Mouse (Mus musculus): ENCODE measurements around the gene Ncbp1. TPM values are rescaled to one million over a fixed set of nuclear protein-coding genes. Genes with fewer than 3 reads are reported as not detected.

Gene Ncbp1
- polyA plus RNA-seq, 1 experiment from 2014 or later: 48.2 TPM

- Histone ChIP-seq H3K4me1 (replicated peaks; ENCODE audit: insufficient read depth, low read length) (peaks cover 16% of the 10 kb centered on the region), H3K27ac (peak overlapping the region; percentile 99), H3K4me3 (replicated peaks; ENCODE audit: low read depth, low read length) (peak overlapping the region; percentile 85), H3K27me3 (ENCODE audit: insufficient read depth, low read length) (no peaks in the 10 kb centered on the region), H3K4me2 (ENCODE audit: low read length) (peak overlapping the region; percentile 77), H3K9me3 (replicated peaks; ENCODE audit: low read length) (no peaks in the 10 kb centered on the region), H3K36me3 (ENCODE audit: insufficient read depth, low read length) (0 out of 2 replicates have a peak, but pooled peaks cover 5% of the 10 kb centered on the region), H3K9ac (ENCODE audit: low read depth, low read length) (peak overlapping the region; percentile 82)
- WGBS: 6% methylated on average over 17 of the region's 17 CpGs
- peak; percentile 67 for ATAC-seq (replicated peaks; ENCODE audit: low FRiP score, low read depth)
- peak; percentile 62 for DNase-seq (ENCODE audit: low spot score)
- TF ChIP-seq CTCF (IDR thresholded peaks at IDR 0.05; ENCODE audit: low read depth): no peak
Measured at GRCm38 (mm10) chr4:46137629-46138286, 655 bp upstream of the Ncbp1 start.

GRCm38 (mm10) chr4:46144323-46144722, 5.9 kb downstream of the Ncbp1 start:
- no peak overlapping the region for H3K4me3 ChIP-seq (replicated peaks; ENCODE audit: low read depth, low read length)
- WGBS: 80% methylated on average over 3 of the region's 3 CpGs
- no peak overlapping the region for H3K27ac ChIP-seq
- peaks cover 7% of the 10 kb centered on the region for H3K4me1 ChIP-seq (replicated peaks; ENCODE audit: insufficient read depth, low read length)
- no peaks in the 10 kb centered on the region for H3K27me3 ChIP-seq (ENCODE audit: insufficient read depth, low read length)
- H3K4me2 ChIP-seq (ENCODE audit: low read length): no peak overlapping the region
- H3K36me3 ChIP-seq (ENCODE audit: insufficient read depth, low read length): no peaks in the 10 kb centered on the region; the same call in 1 of the 2 replicates
- no peak for DNase-seq (ENCODE audit: low spot score)
- peak; percentile 50 for TF ChIP-seq CTCF (IDR thresholded peaks at IDR 0.05; ENCODE audit: low read depth)
- H3K9ac ChIP-seq (ENCODE audit: low read depth, low read length): no peak overlapping the region
- no peaks in the 10 kb centered on the region for H3K9me3 ChIP-seq (replicated peaks; ENCODE audit: low read length)
- ATAC-seq (replicated peaks; ENCODE audit: low FRiP score, low read depth): no peak

GRCm38 (mm10) chr4:46146881-46147280, 8.5 kb downstream of the Ncbp1 start:
- DNase-seq (ENCODE audit: low spot score): no peak
- no peak overlapping the region for H3K4me3 ChIP-seq (replicated peaks; ENCODE audit: low read depth, low read length)
- no peak for TF ChIP-seq CTCF (IDR thresholded peaks at IDR 0.05; ENCODE audit: low read depth)
- H3K4me2 ChIP-seq (ENCODE audit: low read length): no peak overlapping the region
- no peaks in the 10 kb centered on the region for H3K27me3 ChIP-seq (ENCODE audit: insufficient read depth, low read length)
- no peak overlapping the region for H3K9ac ChIP-seq (ENCODE audit: low read depth, low read length)
- H3K36me3 ChIP-seq (ENCODE audit: insufficient read depth, low read length): peaks cover 9% of the 10 kb centered on the region
- H3K27ac ChIP-seq: no peak overlapping the region
- ATAC-seq (replicated peaks; ENCODE audit: low FRiP score, low read depth): no peak
- no peaks in the 10 kb centered on the region for H3K9me3 ChIP-seq (replicated peaks; ENCODE audit: low read length)
- no peaks in the 10 kb centered on the region for H3K4me1 ChIP-seq (replicated peaks; ENCODE audit: insufficient read depth, low read length)
- 93% methylated on average over 1 of the region's 1 CpGs for whole genome bisulfite sequencing

DNA sequence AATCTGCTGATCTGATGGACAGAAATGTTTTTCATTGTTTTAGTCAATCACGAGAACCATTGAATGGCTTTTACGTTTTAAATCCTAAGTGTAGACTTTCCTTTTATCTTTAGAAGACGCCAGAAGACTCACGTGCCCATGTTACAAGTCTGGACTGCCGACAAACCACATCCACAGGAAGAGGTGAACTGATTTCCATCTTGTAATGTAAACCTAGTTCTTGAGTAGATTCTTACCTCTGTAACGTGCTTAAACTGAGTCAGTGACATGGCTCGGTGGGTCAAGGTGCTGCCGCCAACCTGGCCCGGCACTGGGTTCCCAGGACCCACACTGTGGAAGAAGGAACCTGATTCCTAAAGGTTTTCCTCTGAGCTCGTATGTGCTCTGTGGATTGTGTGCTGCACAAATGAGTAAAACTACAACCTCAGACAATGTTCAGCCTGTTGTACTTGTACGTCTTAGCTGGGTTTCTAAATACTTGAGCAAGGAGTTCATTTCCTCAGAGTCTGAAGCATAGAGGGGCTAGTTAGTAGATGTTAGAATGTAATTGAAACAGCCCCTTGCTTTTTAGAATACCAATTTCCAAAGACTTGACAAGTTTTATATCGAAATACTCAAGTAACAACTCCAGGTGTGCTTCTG, 13.6 kb downstream of the Ncbp1 start:
- no peak overlapping the region for H3K4me2 ChIP-seq (ENCODE audit: low read length)
- H3K27ac ChIP-seq: no peak overlapping the region
- ATAC-seq (replicated peaks; ENCODE audit: low FRiP score, low read depth): no peak
- no peaks in the 10 kb centered on the region for H3K27me3 ChIP-seq (ENCODE audit: insufficient read depth, low read length)
- 94% methylated on average over 12 of the region's 12 CpGs for WGBS
- no peaks in the 10 kb centered on the region for H3K4me1 ChIP-seq (replicated peaks; ENCODE audit: insufficient read depth, low read length)
- no peaks in the 10 kb centered on the region for H3K9me3 ChIP-seq (replicated peaks; ENCODE audit: low read length)
- no peak for DNase-seq (ENCODE audit: low spot score)
- no peak overlapping the region for H3K9ac ChIP-seq (ENCODE audit: low read depth, low read length)
- H3K4me3 ChIP-seq (replicated peaks; ENCODE audit: low read depth, low read length): no peak overlapping the region
- peaks cover 43% of the 10 kb centered on the region for H3K36me3 ChIP-seq (ENCODE audit: insufficient read depth, low read length)
- TF ChIP-seq CTCF (IDR thresholded peaks at IDR 0.05; ENCODE audit: low read depth): no peak

DNA sequence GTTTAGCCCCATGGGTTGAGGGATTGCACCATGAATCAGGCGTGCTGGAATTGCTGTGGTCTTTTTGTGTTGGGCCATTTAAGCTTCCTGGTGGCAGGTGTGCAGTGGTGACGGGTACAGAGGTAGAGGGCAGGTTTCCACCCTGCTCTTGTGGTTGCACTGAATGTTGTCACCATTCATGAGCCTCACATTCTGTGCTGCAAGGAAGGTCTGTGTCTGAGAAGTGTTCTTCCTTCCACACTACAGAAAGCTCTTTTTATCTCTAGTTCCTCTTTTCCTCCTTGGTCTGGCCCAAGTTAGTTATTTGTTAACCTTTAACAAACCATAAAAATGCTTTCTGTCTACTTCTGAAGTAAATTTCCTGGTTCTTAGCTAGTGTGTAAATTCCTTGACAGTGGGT, 25.6 kb downstream of the Ncbp1 start:
- H3K4me3 ChIP-seq (replicated peaks; ENCODE audit: low read depth, low read length): no peak overlapping the region
- H3K27ac ChIP-seq: peak overlapping the region; percentile 19; the same call in 1 of the 2 replicates
- no peaks in the 10 kb centered on the region for H3K9me3 ChIP-seq (replicated peaks; ENCODE audit: low read length)
- H3K36me3 ChIP-seq (ENCODE audit: insufficient read depth, low read length): peaks cover 60% of the 10 kb centered on the region
- 72% methylated on average over 2 of the region's 2 CpGs for WGBS
- no peak for TF ChIP-seq CTCF (IDR thresholded peaks at IDR 0.05; ENCODE audit: low read depth)
- H3K27me3 ChIP-seq (ENCODE audit: insufficient read depth, low read length): no peaks in the 10 kb centered on the region
- DNase-seq (ENCODE audit: low spot score): no peak
- no peak overlapping the region for H3K4me2 ChIP-seq (ENCODE audit: low read length)
- H3K9ac ChIP-seq (ENCODE audit: low read depth, low read length): no peak overlapping the region
- no peak for ATAC-seq (replicated peaks; ENCODE audit: low FRiP score, low read depth)
- no peaks in the 10 kb centered on the region for H3K4me1 ChIP-seq (replicated peaks; ENCODE audit: insufficient read depth, low read length)

DNA sequence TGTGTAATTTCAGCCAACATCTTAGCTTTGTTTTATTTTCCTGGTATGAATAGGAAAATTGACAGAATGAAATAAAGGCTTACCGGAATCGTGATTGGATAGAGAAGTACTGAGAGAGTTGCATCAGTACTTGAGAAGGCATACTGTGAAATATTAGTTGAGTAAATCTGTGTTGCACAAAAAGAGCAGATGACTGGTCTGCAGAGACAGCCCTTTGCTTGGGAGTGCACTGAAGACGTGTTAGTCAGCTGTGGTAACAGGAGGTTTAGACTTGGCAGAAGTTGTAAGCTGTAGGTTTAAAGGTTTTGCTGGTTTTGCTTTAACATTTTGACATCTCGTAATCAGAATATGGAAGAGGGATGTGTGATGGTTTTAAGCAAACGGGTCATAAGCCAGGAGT, 27.4 kb downstream of the Ncbp1 start:
- no peaks in the 10 kb centered on the region for H3K27me3 ChIP-seq (ENCODE audit: insufficient read depth, low read length)
- H3K4me1 ChIP-seq (replicated peaks; ENCODE audit: insufficient read depth, low read length): no peaks in the 10 kb centered on the region
- H3K36me3 ChIP-seq (ENCODE audit: insufficient read depth, low read length): peaks cover 72% of the 10 kb centered on the region
- no peaks in the 10 kb centered on the region for H3K9me3 ChIP-seq (replicated peaks; ENCODE audit: low read length)
- no peak overlapping the region for H3K4me2 ChIP-seq (ENCODE audit: low read length)
- WGBS: 95% methylated on average over 5 of the region's 5 CpGs
- ATAC-seq (replicated peaks; ENCODE audit: low FRiP score, low read depth): no peak
- H3K27ac ChIP-seq: no peak overlapping the region
- no peak overlapping the region for H3K9ac ChIP-seq (ENCODE audit: low read depth, low read length)
- no peak for DNase-seq (ENCODE audit: low spot score)
- no peak for TF ChIP-seq CTCF (IDR thresholded peaks at IDR 0.05; ENCODE audit: low read depth)
- no peak overlapping the region for H3K4me3 ChIP-seq (replicated peaks; ENCODE audit: low read depth, low read length)

Measured in kidney, postnatal 0 days (tissue).